Comparison of ENCODE assay signal across 8 mouse cellular contexts in the genomic region with DNA sequence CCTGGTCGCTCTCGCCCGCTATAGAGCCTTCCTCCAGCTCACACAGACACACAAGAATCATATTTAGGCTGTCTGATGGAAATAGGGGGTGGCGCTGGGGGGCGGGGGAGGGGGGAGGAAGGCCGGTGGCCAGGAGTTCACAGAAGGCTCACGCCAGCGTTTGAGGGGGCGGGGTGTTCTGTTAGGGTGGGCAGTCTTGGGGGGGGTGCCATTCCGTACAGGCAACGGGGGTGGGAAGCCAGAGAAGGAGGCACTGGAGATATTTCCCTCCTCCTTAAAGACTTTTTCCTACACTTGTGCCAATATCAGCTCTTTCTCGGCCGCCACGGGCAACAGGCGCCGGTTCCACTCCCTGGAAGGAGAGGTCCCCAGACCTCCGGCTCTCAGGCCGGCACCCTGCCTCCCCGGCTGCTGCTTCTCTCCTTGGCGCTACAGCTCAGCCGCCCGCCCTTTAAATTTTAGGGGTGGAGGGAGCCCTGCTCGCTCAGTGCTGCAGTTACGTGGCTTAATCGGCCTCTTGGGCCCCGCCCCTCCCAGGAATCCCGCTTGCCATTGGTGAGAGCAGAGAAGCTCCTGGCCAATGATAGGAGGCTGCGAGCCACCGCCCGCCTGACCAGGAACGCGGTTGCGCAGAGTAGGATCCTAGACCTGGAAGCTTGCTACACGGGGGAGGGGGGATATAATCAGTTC. TPM values are rescaled to one million over a fixed set of nuclear protein-coding genes. Genes with fewer than 3 reads are reported as not detected.
A peak's percentile ranks its signal among the peaks of the same experiment; 100 is the strongest.
DNase-seq lines count a peak whose midpoint lies in the region; ATAC-seq and TF ChIP-seq lines count a peak whose summit lies in the region.

No protein-coding gene starts in this region.

- TF ChIP-seq POLR2A in ES-Bruce4 (IDR thresholded peaks at IDR 0.05; ENCODE audit: insufficient read depth, low read length), result peak; percentile 62

- peak overlapping the region; percentile 78 for H3K4me2 ChIP-seq in forebrain, embryonic 13.5 days
- H3K4me2 ChIP-seq in neural tube, embryonic 15.5 days, result peak overlapping the region; percentile 92

- peak; percentile 98 for ATAC-seq in cerebellum, adult (ENCODE audit: insufficient number of reproducible peaks, low FRiP score, low TSS enrichment)
- peak; percentile 99 for ATAC-seq in forebrain, embryonic 13.5 days
- peak; percentile 97 for ATAC-seq in neural tube, embryonic 15.5 days (ENCODE audit: low FRiP score)

- H3K36me3 ChIP-seq in ES-Bruce4 (ENCODE audit: control insufficient read depth, insufficient read depth, low read length, poor library complexity, severe bottlenecking), result no peaks in the 10 kb centered on the region
- H3K36me3 ChIP-seq in forebrain, embryonic 13.5 days (ENCODE audit: poor library complexity, severe bottlenecking), result no peaks in the 10 kb centered on the region
- no peaks in the 10 kb centered on the region for H3K36me3 ChIP-seq in neural tube, embryonic 15.5 days

- no peak for TF ChIP-seq EP300 in ES-Bruce4 (IDR thresholded peaks at IDR 0.05; ENCODE audit: insufficient read depth, low read depth, low read length)

- no peaks in the 10 kb centered on the region for H3K27me3 ChIP-seq in ES-Bruce4 (ENCODE audit: control insufficient read depth, insufficient read depth, low read length, poor library complexity, severe bottlenecking)
- peaks cover 14% of the 10 kb centered on the region for H3K27me3 ChIP-seq in forebrain, embryonic 13.5 days
- 0 out of 2 replicates have a peak, but pooled peaks cover 12% of the 10 kb centered on the region for H3K27me3 ChIP-seq in neural tube, embryonic 15.5 days (replicated peaks)

- no peaks in the 10 kb centered on the region for H3K4me1 ChIP-seq in ES-Bruce4 (ENCODE audit: control insufficient read depth, insufficient read depth, low read length)
- H3K4me1 ChIP-seq in forebrain, embryonic 13.5 days, result peaks cover 19% of the 10 kb centered on the region
- H3K4me1 ChIP-seq in neural tube, embryonic 15.5 days, result peaks cover 28% of the 10 kb centered on the region

- DNase-seq in heart, postnatal 10 days, result peak; percentile 97 to 98
- DNase-seq in layer of hippocampus, adult 11-12 months (ENCODE audit: low spot score), result peak; percentile 98
- DNase-seq in lung, adult 18-20 months, result peak; percentile 98 to 99
- DNase-seq in testis, postnatal 14 days (ENCODE audit: low spot score), result peak; percentile 94

- intact Hi-C loops in heart, postnatal 10 days (cut with DNase I), result loop anchor here (1.0 to 2.0 kb wide), 2 partner anchors 19 to 50 kb away; no protein-coding TSS in a partner anchor

- no peak overlapping the region for H3K27ac ChIP-seq in ES-Bruce4 (ENCODE audit: insufficient read depth, low read length)
- peak overlapping the region; percentile 65; the same call in 1 of the 2 replicates for H3K27ac ChIP-seq in forebrain, embryonic 13.5 days
- peak overlapping the region; percentile 89 for H3K27ac ChIP-seq in neural tube, embryonic 15.5 days (replicated peaks)

- H3K4me3 ChIP-seq in ES-Bruce4 (ENCODE audit: low read depth, low read length), result peak overlapping the region; percentile 84
- peak overlapping the region; percentile 57 for H3K4me3 ChIP-seq in forebrain, embryonic 13.5 days
- peak overlapping the region; percentile 60 for H3K4me3 ChIP-seq in neural tube, embryonic 15.5 days (replicated peaks)

- no peak for TF ChIP-seq CTCF in ES-Bruce4 (IDR thresholded peaks at IDR 0.05; ENCODE audit: low read depth, low read length)

- no peaks in the 10 kb centered on the region for H3K9me3 ChIP-seq in ES-Bruce4 (replicated peaks; ENCODE audit: control insufficient read depth, insufficient read depth, low read length, poor library complexity, severe bottlenecking)
- H3K9me3 ChIP-seq in forebrain, embryonic 13.5 days (replicated peaks), result no peaks in the 10 kb centered on the region
- H3K9me3 ChIP-seq in neural tube, embryonic 15.5 days (replicated peaks), result no peaks in the 10 kb centered on the region

- under 1% methylated on average over 32 of the region's 34 CpGs for WGBS in forebrain, embryonic 13.5 days
- under 1% methylated on average over 34 of the region's 34 CpGs for WGBS in neural tube, embryonic 15.5 days

- peak overlapping the region; percentile 60 for H3K9ac ChIP-seq in ES-Bruce4 (ENCODE audit: low read depth, poor library complexity, severe bottlenecking)
- H3K9ac ChIP-seq in forebrain, embryonic 13.5 days, result peak overlapping the region; percentile 76
- H3K9ac ChIP-seq in neural tube, embryonic 15.5 days (replicated peaks), result peak overlapping the region; percentile 66

RNA-seq across cellular contexts. Expression of gene Creb3l1, which starts 16.2 kb away (rescaled TPM):
- polyA plus RNA-seq in ES-Bruce4 (2011; ENCODE audit: insufficient read depth, insufficient read length, low read depth, missing spikeins), result 10.5 and 10.9 TPM in 2 replicates
- 0.52 and 0.71 TPM in 2 replicates for polyA plus RNA-seq in forebrain, embryonic 13.5 days (2015; fragmentation: Nextera tagmentation; extraction: Ambion mirVana)
- total RNA-seq in heart, postnatal 10 days (2021), result 10 to 100 TPM; 15.6 to 16.0 TPM
- 3.4 and 5.2 TPM in 2 replicates for polyA plus RNA-seq in neural tube, embryonic 15.5 days (2015; fragmentation: Nextera tagmentation; extraction: Ambion mirVana)

RNA-seq across cellular contexts. Expression of gene Dgkz, which starts 32.4 kb away (rescaled TPM):
- polyA plus RNA-seq in ES-Bruce4 (2011; ENCODE audit: insufficient read depth, insufficient read length, low read depth, missing spikeins), result 28.1 and 29.6 TPM in 2 replicates
- 18.5 and 23.1 TPM in 2 replicates for polyA plus RNA-seq in forebrain, embryonic 13.5 days (2015; fragmentation: Nextera tagmentation; extraction: Ambion mirVana)
- 10 to 100 TPM; 64.3 to 85.9 TPM for total RNA-seq in heart, postnatal 10 days (2021)
- polyA plus RNA-seq in neural tube, embryonic 15.5 days (2015; fragmentation: Nextera tagmentation; extraction: Ambion mirVana), result 34.8 and 45.9 TPM in 2 replicates
